Mouse (Mus musculus) cerebellum, adult 2 months (tissue): ENCODE results near the gene Pth1r. TPM values are rescaled to one million over a fixed set of nuclear protein-coding genes. Genes with fewer than 3 reads are reported as not detected.
A peak's percentile ranks its signal among the peaks of the same experiment; 100 is the strongest.

Experiments
- DNase-seq, 2 experiments: peaks; one replicate each; pipeline ENCODE4 v3.0.0; 2021
- H3K27ac ChIP-seq: fragments of 200-500 bp; 2 replicates; pipeline ENCODE4 v1.5.1; 2012; ENCODE audit warnings: low read length, control low read depth, inconsistent platforms; ENCODE audit not compliant: insufficient read depth
- H3K27me3 ChIP-seq: fragments of 200-500 bp; 2 replicates; pipeline ENCODE4 v1.6.1; 2012; ENCODE audit warnings: inconsistent platforms, mild to moderate bottlenecking, low read length, moderate library complexity; ENCODE audit not compliant: control insufficient read depth, insufficient read depth
- H3K4me1 ChIP-seq: fragments of 200-500 bp; 2 replicates; pipeline ENCODE4 v1.6.1; 2011; ENCODE audit warnings: low read length; ENCODE audit not compliant: control insufficient read depth, insufficient read depth
- H3K4me3 ChIP-seq: fragments of 200-500 bp; replicated peaks from 2 replicates; pipeline ENCODE3; 2011; ENCODE audit warnings: mild to moderate bottlenecking, low read depth, low read length, control low read depth; ENCODE audit not compliant: insufficient read depth
- CTCF ChIP-seq: fragments of 200-500 bp; IDR thresholded peaks from 2 replicates; pipeline ENCODE4 v1.5.1; 2011; ENCODE audit warnings: low read depth, mild to moderate bottlenecking, control low read depth, low read length, moderate library complexity, borderline replicate concordance; ENCODE audit not compliant: insufficient read depth
- POLR2A ChIP-seq: fragments of 200-500 bp; IDR thresholded peaks from 2 replicates; pipeline ENCODE4 v1.6.1; 2011; ENCODE audit warnings: low read length, control low read depth, borderline replicate concordance; ENCODE audit not compliant: insufficient read depth
- WGBS: fragments of 180-500 bp; shearing (Covaris S2); methylation state at CpG from one replicate; pipeline ENCODE4 v1.1.7; 2018; 5-methylcytosine and 5-hydroxymethylcytosine counted together
- polyA plus RNA-seq: library from polyadenylated mRNA; depleted of rRNA; stranded (reverse); fragments of >200 nt; gene quantifications from 2 replicates; pipeline ENCODE4 v1.2.3, GENCODE M21; 2012

Pth1r gene
- polyA plus RNA-seq, 1 experiment: 12.9 TPM

GRCm38 (mm10) chr9:110711532-110711931 is 35.4 kb downstream of the Pth1r start:
- WGBS: 97% methylated on average over 1 of the region's 1 CpGs
- H3K4me3 ChIP-seq: no peak overlapping the region

GRCm38 (mm10) chr9:110709640-110710258 is 37.2 kb downstream of the Pth1r start:
- TF ChIP-seq POLR2A: no peak
- TF ChIP-seq CTCF: peak; percentile 80
- DNase-seq: peak; percentile 77 to 81
- Histone ChIP-seq H3K4me3 (no peak overlapping the region), H3K4me1 (peaks cover 15% of the 10 kb centered on the region; the same call in 1 of the 2 replicates), H3K27ac (no peak overlapping the region), H3K27me3 (no peaks in the 10 kb centered on the region)
- 25% methylated on average over 5 of the region's 5 CpGs for WGBS

More at GRCm38 (mm10) chr9:110711532-110711931, 35.4 kb downstream of the Pth1r start:
- TF ChIP-seq CTCF (no peak), POLR2A (no peak)
- H3K4me1 ChIP-seq: peaks cover 15% of the 10 kb centered on the region; the same call in 1 of the 2 replicates
- H3K27me3 ChIP-seq: no peaks in the 10 kb centered on the region
- DNase-seq: no peak
- H3K27ac ChIP-seq: no peak overlapping the region

- H3K4me3 ChIP-seq: no peak overlapping the region
- 83% methylated on average over 5 of the region's 5 CpGs for WGBS
- H3K27me3 ChIP-seq: no peaks in the 10 kb centered on the region
- TF ChIP-seq POLR2A (no peak), CTCF (no peak)
- peaks cover 29% of the 10 kb centered on the region for H3K4me1 ChIP-seq
- no peak overlapping the region for H3K27ac ChIP-seq
- no peak for DNase-seq
Observed at GRCm38 (mm10) chr9:110706784-110707183, 40.2 kb downstream of the Pth1r start.

- Histone ChIP-seq H3K4me1 (peaks cover 25% of the 10 kb centered on the region), H3K4me3 (no peak overlapping the region), H3K27ac (no peak overlapping the region), H3K27me3 (no peaks in the 10 kb centered on the region)
- DNase-seq: no peak
- TF ChIP-seq POLR2A (no peak), CTCF (no peak)
- 84% methylated on average over 6 of the region's 6 CpGs for WGBS
Observed at GRCm38 (mm10) chr9:110703951-110704350, 43.0 kb downstream of the Pth1r start.

GRCm38 (mm10) chr9:110702848-110703247 is 44.1 kb downstream of the Pth1r start:
- TF ChIP-seq CTCF: no peak
- WGBS: 30% methylated on average over 1 of the region's 1 CpGs

GRCm38 (mm10) chr9:110701114-110702032 is 45.6 kb downstream of the Pth1r start:
- no peak for TF ChIP-seq POLR2A
- no peak for TF ChIP-seq CTCF
- DNase-seq: no peak
- WGBS: 79% methylated on average over 12 of the region's 12 CpGs
- peaks cover 31% of the 10 kb centered on the region for H3K4me1 ChIP-seq
- H3K27ac ChIP-seq: no peak overlapping the region
- no peaks in the 10 kb centered on the region for H3K27me3 ChIP-seq
- no peak overlapping the region for H3K4me3 ChIP-seq

More at GRCm38 (mm10) chr9:110702848-110703247, 44.1 kb downstream of the Pth1r start:
- Histone ChIP-seq H3K27me3 (no peaks in the 10 kb centered on the region), H3K4me1 (peaks cover 23% of the 10 kb centered on the region), H3K4me3 (no peak overlapping the region), H3K27ac (no peak overlapping the region)
- no peak for DNase-seq

GRCm38 (mm10) chr9:110699574-110699973 is 47.4 kb downstream of the Pth1r start:
- no peak overlapping the region for H3K4me3 ChIP-seq
- H3K4me1 ChIP-seq: peaks cover 32% of the 10 kb centered on the region
- TF ChIP-seq CTCF (no peak), POLR2A (no peak)
- H3K27ac ChIP-seq: no peak overlapping the region
- 95% methylated on average over 3 of the region's 3 CpGs for WGBS
- H3K27me3 ChIP-seq: no peaks in the 10 kb centered on the region
- DNase-seq: no peak

- H3K27me3 ChIP-seq: no peaks in the 10 kb centered on the region
- DNase-seq: no peak
- peaks cover 18% of the 10 kb centered on the region for H3K4me1 ChIP-seq
- H3K4me3 ChIP-seq: no peak overlapping the region
- TF ChIP-seq POLR2A (no peak), CTCF (no peak)
- peak overlapping the region; percentile 61 for H3K27ac ChIP-seq
- WGBS: 10% methylated on average over 3 of the region's 3 CpGs
Observed at GRCm38 (mm10) chr9:110697465-110697864, 49.5 kb downstream of the Pth1r start.
